Mouse (Mus musculus) heart, adult 2 months (tissue): Measurements from ENCODE around the gene Gal3st3.

Experiments
- CTCF ChIP-seq: fragments of 200-600 bp; IDR thresholded peaks from 2 replicates; pipeline ENCODE4 v1.8.1; 2022; ENCODE audit warnings: antibody characterized with exemption, mild to moderate bottlenecking, moderate library complexity
- EP300 ChIP-seq: fragments of 200-500 bp; IDR thresholded peaks from 2 replicates; pipeline ENCODE4 v1.6.1; 2011; ENCODE audit warnings: low read depth, low read length, control low read depth; ENCODE audit not compliant: insufficient read depth

- TF ChIP-seq CTCF, result peak; percentile 26; the same call in 1 of the 2 replicates
- no peak for TF ChIP-seq EP300
Measured at GRCm38 (mm10) chr19:5306968-5307734, 9.0 kb downstream of the Gal3st3 start.
